Mouse (Mus musculus) limb, embryonic 12.5 days (tissue): ENCODE measurements around the gene Gzma. TPM values are rescaled to one million over a fixed set of nuclear protein-coding genes. Genes with fewer than 3 reads are reported as not detected.

Experiments
- ATAC-seq: fragments of 200-750 bp; cut with Nextera tagmentation; 2 replicates; pipeline ENCODE4 v1.8.0; 2017; ENCODE audit warnings: low read depth, moderate TSS enrichment; ENCODE audit not compliant: insufficient number of reproducible peaks, insufficient read depth, low FRiP score, low TSS enrichment
- H3K27ac ChIP-seq: fragments of 300-500 bp; sonication (generic); 2 replicates; pipeline ENCODE4 v1.5.1; 2016; ENCODE audit warnings: mild to moderate bottlenecking, moderate library complexity
- H3K27me3 ChIP-seq: fragments of 300-500 bp; sonication (generic); 2 replicates; pipeline ENCODE4 v1.6.1; 2016; ENCODE audit warnings: mild to moderate bottlenecking, moderate library complexity
- H3K36me3 ChIP-seq: fragments of 300-500 bp; sonication (generic); 2 replicates; pipeline ENCODE4 v1.6.1; 2016; ENCODE audit warnings: mild to moderate bottlenecking, moderate library complexity
- H3K4me1 ChIP-seq: fragments of 300-500 bp; sonication (generic); replicated peaks from 2 replicates; pipeline ENCODE4 v1.6.1; 2016
- H3K4me2 ChIP-seq: fragments of 300-500 bp; sonication (generic); 2 replicates; pipeline ENCODE4 v1.6.1; 2016; ENCODE audit warnings: mild to moderate bottlenecking, moderate library complexity
- H3K4me3 ChIP-seq: fragments of 300-500 bp; sonication (generic); replicated peaks from 2 replicates; pipeline ENCODE4 v1.5.1; 2016; ENCODE audit warnings: mild to moderate bottlenecking
- H3K9ac ChIP-seq: fragments of 300-500 bp; sonication (generic); replicated peaks from 2 replicates; pipeline ENCODE4 v1.6.1; 2016; ENCODE audit warnings: mild to moderate bottlenecking, moderate library complexity
- H3K9me3 ChIP-seq: fragments of 300-500 bp; sonication (generic); 2 replicates; pipeline ENCODE4 v1.6.1; 2016; ENCODE audit warnings: mild to moderate bottlenecking, moderate library complexity
- WGBS: fragments of 180-500 bp; shearing (Covaris S2); methylation state at CpG from one replicate; pipeline ENCODE4 v1.1.7; 2016; 5-methylcytosine and 5-hydroxymethylcytosine counted together
- polyA plus RNA-seq: library from polyadenylated mRNA; unstranded; fragments of >200 nt; fragmentation: Nextera tagmentation; extraction: Ambion mirVana; gene quantifications from 2 replicates; pipeline ENCODE4 v1.2.1, GENCODE M21; 2016

The Gzma gene
- polyA plus RNA-seq, 1 experiment from 2014 or later, result not detected

DNA sequence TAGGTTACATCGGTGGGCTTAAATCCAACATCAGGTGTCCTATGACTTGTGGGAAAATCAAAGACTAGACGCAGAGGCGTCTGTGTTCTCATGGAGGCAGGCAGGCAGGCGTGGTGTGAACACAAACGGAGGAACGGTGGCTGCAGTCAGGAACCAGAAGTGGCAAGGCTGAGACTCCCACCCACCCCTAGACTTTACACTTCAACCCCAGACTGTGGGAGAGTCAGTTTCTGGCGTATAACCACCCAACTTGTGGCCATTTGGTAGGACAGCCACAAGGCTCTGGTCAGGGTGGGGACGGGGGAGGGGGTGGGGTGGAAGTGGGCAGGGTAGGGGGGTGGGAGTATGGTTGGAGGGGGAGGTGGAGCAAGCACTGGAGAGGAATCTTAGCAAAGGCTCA, 10.3 kb downstream of the Gzma start:
- Histone ChIP-seq H3K9ac (no peak overlapping the region), H3K27me3 (peaks cover 2% of the 10 kb centered on the region; the same call in 1 of the 2 replicates), H3K4me3 (no peak overlapping the region), H3K4me1 (peaks cover 5% of the 10 kb centered on the region; the same call in 1 of the 2 replicates), H3K27ac (no peak overlapping the region), H3K9me3 (no peaks in the 10 kb centered on the region), H3K4me2 (no peak overlapping the region), H3K36me3 (no peaks in the 10 kb centered on the region)
- ATAC-seq, result 0 out of 2 replicates have a peak, but pooled peaks have one; percentile 31
- WGBS, result 45% methylated on average over 8 of the region's 8 CpGs

DNA sequence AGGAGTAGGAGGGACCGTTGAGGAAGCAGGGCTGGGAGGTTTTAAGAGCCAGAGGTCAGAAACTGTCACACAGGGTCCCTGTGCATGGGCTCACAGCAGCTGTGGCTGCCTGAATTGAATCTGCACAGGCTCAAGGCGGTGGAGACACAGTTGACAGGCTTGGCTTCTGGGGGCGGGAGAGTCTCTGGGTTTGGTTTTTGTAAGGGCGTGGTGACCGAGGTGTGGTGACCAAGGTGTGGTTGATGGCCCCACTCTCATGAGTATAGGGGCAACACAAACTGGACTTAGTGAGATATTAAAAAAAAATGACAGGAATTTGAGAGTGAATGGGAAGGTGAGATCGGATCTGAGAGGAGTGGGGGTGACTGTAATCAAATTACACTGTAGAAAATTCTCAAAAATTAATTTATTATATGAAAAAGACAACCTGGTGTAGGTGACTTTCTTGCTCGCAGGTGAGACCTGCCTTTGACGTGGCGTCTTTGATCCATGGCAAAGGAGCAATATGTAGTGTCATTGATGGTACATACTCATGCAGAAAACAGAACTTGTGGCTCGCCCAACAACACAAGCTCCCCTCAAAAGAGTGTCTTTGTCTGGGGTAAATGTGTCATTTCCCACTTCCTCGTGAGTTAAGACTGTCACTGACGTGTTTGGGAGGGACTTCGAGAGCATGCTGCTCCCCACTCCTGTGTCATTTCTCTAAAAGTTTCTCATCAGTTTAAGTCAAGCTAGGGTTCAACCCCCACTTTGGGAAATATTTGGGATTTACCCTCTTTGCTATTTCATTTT, 13.4 kb downstream of the Gzma start:
- H3K4me3 ChIP-seq, result no peak overlapping the region
- no peak overlapping the region for H3K9ac ChIP-seq
- WGBS, result 80% methylated on average over 13 of the region's 13 CpGs
- H3K4me2 ChIP-seq, result no peak overlapping the region
- no peak overlapping the region for H3K27ac ChIP-seq
- peaks cover 2% of the 10 kb centered on the region; the same call in 1 of the 2 replicates for H3K27me3 ChIP-seq
- ATAC-seq, result no peak
- no peaks in the 10 kb centered on the region for H3K9me3 ChIP-seq
- H3K36me3 ChIP-seq, result no peaks in the 10 kb centered on the region
- H3K4me1 ChIP-seq, result peaks cover 5% of the 10 kb centered on the region; the same call in 1 of the 2 replicates

DNA sequence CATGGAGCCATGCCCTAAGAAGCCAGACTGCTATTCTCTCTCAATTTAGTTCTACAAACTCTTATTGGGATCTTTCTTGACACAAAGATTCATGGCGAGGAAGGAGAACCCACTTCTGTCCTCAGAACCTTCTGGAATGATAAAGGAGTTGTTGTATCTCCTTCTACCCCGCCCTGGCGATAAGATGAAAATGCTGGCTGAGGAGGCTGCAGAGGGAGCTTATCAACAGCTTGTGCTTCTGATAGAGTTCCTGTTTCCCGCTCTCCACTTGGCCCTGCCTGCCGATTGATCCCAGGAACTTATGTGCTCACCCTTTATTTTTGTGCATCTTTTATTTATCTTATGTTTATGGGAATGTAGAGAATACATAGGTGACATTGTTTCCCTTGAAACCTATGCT, 16.0 kb downstream of the Gzma start:
- Histone ChIP-seq H3K4me1 (no peaks in the 10 kb centered on the region), H3K27me3 (peaks cover 2% of the 10 kb centered on the region; the same call in 1 of the 2 replicates), H3K9me3 (no peaks in the 10 kb centered on the region), H3K27ac (no peak overlapping the region), H3K4me3 (no peak overlapping the region), H3K36me3 (no peaks in the 10 kb centered on the region), H3K9ac (no peak overlapping the region), H3K4me2 (no peak overlapping the region)
- ATAC-seq, result no peak
- 80% methylated on average over 5 of the region's 5 CpGs for WGBS

DNA sequence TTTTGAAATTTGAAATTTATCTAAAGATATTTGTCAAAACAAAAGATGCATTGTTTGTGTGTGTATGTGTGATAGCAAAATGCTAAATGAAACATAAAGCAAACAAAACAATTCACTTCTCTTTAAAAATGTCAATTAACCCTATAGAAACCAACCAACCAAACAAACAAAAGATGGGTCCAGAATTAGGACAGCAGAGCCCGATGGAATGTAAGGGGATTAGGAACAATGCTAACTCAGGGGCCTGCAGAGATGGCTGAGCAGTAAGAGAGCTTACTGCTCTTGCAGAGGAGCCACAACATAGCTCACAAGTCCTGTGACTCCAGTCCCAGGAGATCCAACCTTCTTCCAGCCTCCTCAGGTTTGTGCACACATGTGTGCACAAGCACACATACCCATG, 18.7 kb downstream of the Gzma start:
- Histone ChIP-seq H3K27ac (no peak overlapping the region), H3K4me2 (no peak overlapping the region), H3K4me1 (no peaks in the 10 kb centered on the region), H3K4me3 (no peak overlapping the region), H3K27me3 (peaks cover under 1% of the 10 kb centered on the region; the same call in 1 of the 2 replicates), H3K9ac (no peak overlapping the region), H3K9me3 (no peaks in the 10 kb centered on the region), H3K36me3 (no peaks in the 10 kb centered on the region)
- ATAC-seq, result no peak
- WGBS, result 81% methylated on average over 1 of the region's 1 CpGs

DNA sequence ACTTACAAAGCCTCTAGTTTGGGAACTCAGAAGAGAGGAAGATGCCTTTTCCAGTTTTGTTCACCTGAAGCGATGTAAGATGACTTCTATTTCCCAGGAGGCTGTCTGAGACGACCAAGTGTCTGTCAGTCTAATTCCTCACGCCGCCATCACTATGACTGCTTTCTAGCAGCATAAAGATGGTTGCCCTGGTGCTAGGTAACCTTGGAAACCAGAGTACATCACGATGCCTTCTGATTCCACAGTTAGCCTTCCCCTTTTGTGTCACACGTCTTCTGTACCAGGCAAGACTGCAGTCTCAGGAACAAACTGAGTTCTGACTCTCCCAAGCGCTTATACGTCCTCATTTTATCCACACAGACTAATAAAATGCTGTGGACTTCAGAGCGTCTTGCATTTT, 21.8 kb downstream of the Gzma start:
- WGBS, result 89% methylated on average over 9 of the region's 9 CpGs
- no peak overlapping the region for H3K4me3 ChIP-seq
- no peak for ATAC-seq

DNA sequence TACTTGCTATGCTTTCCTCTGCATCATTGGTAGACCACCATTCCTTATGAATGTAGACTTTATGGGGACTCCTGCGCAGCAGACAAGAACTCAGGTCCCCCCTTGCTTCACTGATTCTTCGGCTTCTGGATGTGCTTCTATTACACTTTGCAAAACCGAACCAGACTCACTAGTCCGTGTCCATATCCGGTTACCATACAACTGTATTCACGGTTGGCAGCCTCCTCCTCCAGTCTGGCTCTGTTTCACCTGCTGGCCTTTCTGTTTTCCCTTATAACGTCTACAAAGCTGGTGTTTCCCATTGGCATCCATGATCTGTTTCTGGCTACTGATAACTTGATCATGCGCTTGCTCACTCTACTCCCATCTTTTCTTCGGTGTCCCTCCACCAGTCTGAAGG, 36.2 kb downstream of the Gzma start:
- H3K36me3 ChIP-seq, result no peaks in the 10 kb centered on the region
- no peaks in the 10 kb centered on the region for H3K9me3 ChIP-seq
- no peak overlapping the region for H3K9ac ChIP-seq
- 87% methylated on average over 9 of the region's 9 CpGs for WGBS
- no peak overlapping the region for H3K4me2 ChIP-seq
- H3K27me3 ChIP-seq, result no peaks in the 10 kb centered on the region
- ATAC-seq, result no peak
- H3K4me1 ChIP-seq, result no peaks in the 10 kb centered on the region
- H3K4me3 ChIP-seq, result no peak overlapping the region
- no peak overlapping the region for H3K27ac ChIP-seq

More for the DNA sequence above, 21.8 kb downstream of the Gzma start:
- H3K9ac ChIP-seq, result no peak overlapping the region
- H3K36me3 ChIP-seq, result no peaks in the 10 kb centered on the region
- H3K4me1 ChIP-seq, result no peaks in the 10 kb centered on the region
- H3K9me3 ChIP-seq, result no peaks in the 10 kb centered on the region
- no peaks in the 10 kb centered on the region for H3K27me3 ChIP-seq
- no peak overlapping the region for H3K4me2 ChIP-seq
- H3K27ac ChIP-seq, result no peak overlapping the region

DNA sequence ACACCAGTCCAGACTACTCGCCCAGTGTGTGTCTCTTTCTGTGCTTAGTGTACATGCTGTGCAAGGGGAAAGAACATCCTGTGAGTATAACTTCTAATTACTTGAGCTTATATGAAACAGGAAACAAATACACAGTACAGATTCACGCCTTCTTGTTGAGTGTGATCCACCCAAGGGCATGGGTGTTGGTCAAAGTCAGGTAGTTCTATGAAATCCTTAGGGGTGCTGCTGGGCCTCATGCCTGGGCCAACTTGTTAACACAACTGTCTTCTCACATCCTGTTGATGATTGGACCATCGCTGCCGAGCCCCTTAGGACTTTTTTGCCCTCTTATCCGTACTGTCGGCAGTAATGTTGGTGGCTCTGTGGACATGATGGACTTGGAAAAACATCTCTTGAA, 39.0 kb downstream of the Gzma start:
- Histone ChIP-seq H3K27me3 (no peaks in the 10 kb centered on the region), H3K4me2 (no peak overlapping the region), H3K9ac (no peak overlapping the region), H3K4me1 (no peaks in the 10 kb centered on the region), H3K4me3 (no peak overlapping the region), H3K27ac (no peak overlapping the region), H3K9me3 (no peaks in the 10 kb centered on the region), H3K36me3 (no peaks in the 10 kb centered on the region)
- 87% methylated on average over 6 of the region's 6 CpGs for WGBS
- no peak for ATAC-seq

DNA sequence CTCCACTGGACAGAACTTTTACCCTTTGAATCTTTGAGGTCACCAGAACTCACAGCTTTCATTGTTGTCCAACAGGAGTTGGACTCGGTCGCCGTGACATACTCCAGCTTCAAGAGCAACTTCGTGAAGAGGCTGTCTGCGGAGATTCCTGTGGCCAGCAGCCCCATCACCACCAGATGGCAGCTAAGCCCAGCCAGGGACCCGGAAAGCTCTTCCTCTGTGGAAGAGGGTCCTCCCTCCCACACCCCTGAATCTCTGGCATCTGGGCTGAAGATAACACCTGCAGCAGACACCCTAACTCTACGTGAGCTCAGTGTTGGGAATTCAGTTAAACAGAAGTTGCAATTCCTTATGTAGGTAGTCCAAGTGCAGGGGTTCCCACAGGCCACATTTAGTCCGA, 45.0 kb downstream of the Gzma start:
- Histone ChIP-seq H3K36me3 (no peaks in the 10 kb centered on the region), H3K9ac (no peak overlapping the region), H3K4me1 (no peaks in the 10 kb centered on the region), H3K27ac (no peak overlapping the region), H3K4me3 (no peak overlapping the region), H3K9me3 (no peaks in the 10 kb centered on the region), H3K27me3 (no peaks in the 10 kb centered on the region), H3K4me2 (no peak overlapping the region)
- ATAC-seq, result no peak
- WGBS, result 41% methylated on average over 8 of the region's 8 CpGs

DNA sequence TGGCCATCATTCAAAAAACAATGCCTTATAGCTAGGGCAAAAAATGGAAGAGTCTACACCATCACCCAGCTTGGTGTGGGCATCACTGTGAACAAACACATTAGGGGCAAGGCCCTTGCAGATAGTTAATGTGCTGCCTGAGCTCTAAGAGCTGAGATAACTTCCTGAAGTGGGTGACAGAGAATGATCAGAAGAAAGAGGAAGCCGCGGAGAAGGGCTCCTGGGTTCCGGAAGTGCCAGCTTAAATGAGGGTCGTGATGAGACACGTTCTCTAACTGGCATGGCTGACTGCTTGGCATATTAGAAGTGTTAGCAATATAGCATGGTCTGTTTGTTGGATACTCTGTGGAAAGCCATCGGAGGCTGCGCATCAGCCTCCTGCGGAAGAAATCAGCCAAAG, 46.6 kb downstream of the Gzma start:
- no peak for ATAC-seq
- no peak overlapping the region for H3K4me2 ChIP-seq
- no peak overlapping the region for H3K27ac ChIP-seq
- H3K9me3 ChIP-seq, result no peaks in the 10 kb centered on the region
- no peaks in the 10 kb centered on the region for H3K36me3 ChIP-seq
- no peaks in the 10 kb centered on the region for H3K27me3 ChIP-seq
- 93% methylated on average over 8 of the region's 8 CpGs for WGBS
- no peak overlapping the region for H3K9ac ChIP-seq
- H3K4me1 ChIP-seq, result no peaks in the 10 kb centered on the region
- H3K4me3 ChIP-seq, result no peak overlapping the region

DNA sequence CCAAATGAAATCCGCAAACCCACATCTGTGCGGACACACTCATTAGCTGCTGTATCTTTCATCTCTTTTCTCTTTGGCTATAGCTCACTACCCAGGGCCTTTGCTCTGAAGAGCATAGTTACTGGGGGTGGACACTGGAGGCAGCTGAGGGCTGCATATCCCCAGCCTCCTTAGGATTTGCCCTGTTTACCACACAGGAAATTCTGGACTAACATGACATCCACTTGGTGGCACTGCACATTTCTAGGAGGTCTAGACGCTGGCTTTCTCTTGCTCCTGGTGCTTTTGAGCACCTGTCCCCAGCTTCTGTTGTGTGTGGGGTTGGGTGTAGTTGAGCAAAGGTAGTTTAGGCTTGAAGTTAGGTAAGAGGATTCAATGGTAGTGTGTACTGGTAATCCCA, 53.1 kb downstream of the Gzma start:
- 79% methylated on average over 3 of the region's 3 CpGs for WGBS
- H3K36me3 ChIP-seq, result peaks cover 12% of the 10 kb centered on the region
- H3K4me2 ChIP-seq, result no peak overlapping the region
- no peak overlapping the region for H3K4me3 ChIP-seq
- no peak overlapping the region for H3K27ac ChIP-seq
- no peaks in the 10 kb centered on the region for H3K9me3 ChIP-seq
- H3K9ac ChIP-seq, result no peak overlapping the region
- no peak for ATAC-seq
- peaks cover 7% of the 10 kb centered on the region for H3K4me1 ChIP-seq
- H3K27me3 ChIP-seq, result no peaks in the 10 kb centered on the region

DNA sequence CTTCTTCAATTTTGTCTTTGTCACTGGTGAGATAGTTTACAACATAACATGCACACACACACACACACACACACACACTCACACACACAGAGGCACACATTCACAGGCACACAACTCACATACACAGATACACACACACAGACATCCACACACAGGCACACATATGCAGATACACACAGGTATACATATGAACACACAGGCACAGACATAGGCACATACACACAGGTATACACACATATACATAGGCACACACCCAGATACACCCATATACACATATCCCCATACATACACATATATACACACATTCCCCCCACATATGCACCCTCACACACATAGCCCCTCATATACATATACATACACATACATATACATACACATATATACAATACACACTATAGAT, 53.8 kb downstream of the Gzma start:
- no peak overlapping the region for H3K4me3 ChIP-seq
- H3K27me3 ChIP-seq, result no peaks in the 10 kb centered on the region
- no peak overlapping the region for H3K27ac ChIP-seq
- peak; percentile 70 for ATAC-seq
- no peak overlapping the region for H3K4me2 ChIP-seq
- H3K36me3 ChIP-seq, result peaks cover 18% of the 10 kb centered on the region
- no peak overlapping the region for H3K9ac ChIP-seq
- H3K9me3 ChIP-seq, result no peaks in the 10 kb centered on the region
- H3K4me1 ChIP-seq, result peaks cover 7% of the 10 kb centered on the region
